Mouse (Mus musculus) c-Kit-positive CD71-negative TER-119-negative erythroid progenitor cells, embryonic 14.5 days (primary cell): ENCODE measurements at regions not wholly inside any gene's neighbourhood (a gene's known extent, or its start where the extent isn't known, plus 50 kb on each side); places are given as distances from the start of the nearest gene placed in this dataset.

Source experiments
- DNase-seq: peaks from one replicate; pipeline ENCODE4 v3.0.0-alpha.2; 2013; ENCODE audit warnings: low read depth

DNA sequence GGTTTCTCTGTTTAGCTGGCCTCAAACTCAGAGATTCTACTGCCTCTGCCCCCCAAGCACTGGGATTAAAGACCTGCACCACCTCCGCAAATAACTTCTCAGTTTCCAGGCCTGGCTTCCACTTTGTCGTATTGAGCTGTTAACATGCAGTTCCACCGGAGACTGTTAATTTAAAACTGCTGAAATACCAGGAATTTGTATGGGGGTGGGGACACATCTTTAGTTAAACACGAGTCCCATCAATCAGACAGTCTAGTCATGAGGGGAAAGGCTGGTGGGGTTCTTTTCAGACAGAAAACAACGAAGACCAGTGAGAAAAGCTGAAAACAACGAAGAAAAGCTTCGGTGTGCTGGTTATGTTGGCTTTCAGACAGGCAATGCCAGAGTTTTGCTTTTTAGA is 227.5 kb downstream of the Csl start:
- no peak for DNase-seq

DNA sequence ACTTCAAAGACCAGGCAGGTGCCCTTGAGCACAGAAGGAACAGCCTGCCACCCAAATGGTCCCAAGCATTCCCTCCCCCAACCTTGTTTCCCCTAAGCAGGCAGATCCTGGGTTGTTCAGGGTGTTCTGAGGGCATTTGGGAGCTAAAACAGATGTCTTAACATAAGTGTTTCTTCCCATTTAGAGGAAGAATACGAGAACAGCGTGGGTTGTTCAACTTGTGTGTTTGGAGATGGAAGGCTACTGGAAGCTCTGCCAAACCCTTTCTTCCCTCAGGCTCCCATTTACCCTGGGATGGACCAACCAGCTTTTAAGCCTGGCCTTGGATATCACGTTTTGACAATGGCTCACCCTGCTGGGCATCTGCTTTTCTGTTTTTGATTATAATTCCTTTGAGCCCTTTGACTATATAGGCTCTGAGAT is 226.8 kb downstream of the Csl start:
- DNase-seq, result no peak

- no peak for DNase-seq
These were observed 226.0 kb downstream of the Csl start for GRCm38 (mm10) chr10:99533468-99533867.

DNA sequence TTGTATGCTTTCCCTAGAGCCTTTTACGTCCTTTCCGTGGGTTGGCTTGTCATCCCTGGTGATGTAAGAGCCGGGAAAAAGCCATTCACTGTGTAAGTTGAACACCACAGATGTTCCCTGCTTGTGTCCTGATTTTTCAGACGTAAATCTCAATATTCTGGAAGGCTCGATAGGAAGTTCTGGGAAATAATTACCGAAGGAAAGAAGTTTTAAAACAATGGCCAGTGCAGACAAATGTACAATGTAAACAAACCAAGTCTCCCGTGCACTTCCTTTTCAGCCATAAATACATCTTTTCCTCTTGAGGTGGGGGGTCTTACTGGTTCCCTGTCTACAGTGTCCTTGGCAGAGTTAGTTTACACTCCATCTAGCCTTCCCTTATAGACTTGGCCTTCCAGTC is 225.2 kb downstream of the Csl start:
- no peak for DNase-seq

DNA sequence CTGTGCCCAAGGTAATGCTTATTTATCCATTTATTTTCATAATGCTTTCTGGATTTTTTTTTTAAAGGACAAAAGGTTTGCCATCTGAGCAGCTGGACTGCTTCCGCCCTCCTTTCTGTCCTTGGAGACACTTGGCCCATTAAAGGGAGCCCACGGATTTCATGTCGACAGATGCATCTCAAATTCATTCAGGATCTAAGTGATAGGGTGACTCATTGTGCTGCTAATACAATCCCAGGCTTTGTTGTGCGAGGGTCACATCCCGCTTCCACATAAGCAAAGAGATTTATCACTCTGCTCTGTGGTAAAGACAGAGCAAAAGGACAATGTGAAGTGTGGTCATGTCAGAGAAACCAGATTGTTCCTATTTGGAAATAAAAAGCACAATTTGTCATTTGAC is 220.8 kb downstream of the Csl start:
- no peak for DNase-seq

DNA sequence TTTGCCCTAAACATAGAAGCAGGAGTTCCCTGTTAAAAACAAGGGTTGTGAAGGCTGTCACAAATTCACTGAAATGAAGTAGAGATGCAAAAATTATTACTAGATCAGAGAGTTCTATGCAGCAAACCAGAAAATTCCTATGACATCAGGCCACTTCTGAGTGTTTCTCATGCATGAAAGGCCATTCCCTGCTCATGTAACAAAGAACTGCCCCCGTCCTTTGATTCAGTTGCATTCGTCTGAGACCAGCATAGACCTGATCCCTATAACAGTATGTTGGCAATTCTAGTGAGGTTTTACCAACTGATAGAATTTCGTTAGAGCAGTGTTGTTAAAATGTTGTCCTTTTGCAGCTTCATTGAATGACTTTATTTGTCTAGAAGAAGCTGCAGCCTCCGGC is 207.1 kb downstream of the Csl start:
- DNase-seq, result no peak

DNA sequence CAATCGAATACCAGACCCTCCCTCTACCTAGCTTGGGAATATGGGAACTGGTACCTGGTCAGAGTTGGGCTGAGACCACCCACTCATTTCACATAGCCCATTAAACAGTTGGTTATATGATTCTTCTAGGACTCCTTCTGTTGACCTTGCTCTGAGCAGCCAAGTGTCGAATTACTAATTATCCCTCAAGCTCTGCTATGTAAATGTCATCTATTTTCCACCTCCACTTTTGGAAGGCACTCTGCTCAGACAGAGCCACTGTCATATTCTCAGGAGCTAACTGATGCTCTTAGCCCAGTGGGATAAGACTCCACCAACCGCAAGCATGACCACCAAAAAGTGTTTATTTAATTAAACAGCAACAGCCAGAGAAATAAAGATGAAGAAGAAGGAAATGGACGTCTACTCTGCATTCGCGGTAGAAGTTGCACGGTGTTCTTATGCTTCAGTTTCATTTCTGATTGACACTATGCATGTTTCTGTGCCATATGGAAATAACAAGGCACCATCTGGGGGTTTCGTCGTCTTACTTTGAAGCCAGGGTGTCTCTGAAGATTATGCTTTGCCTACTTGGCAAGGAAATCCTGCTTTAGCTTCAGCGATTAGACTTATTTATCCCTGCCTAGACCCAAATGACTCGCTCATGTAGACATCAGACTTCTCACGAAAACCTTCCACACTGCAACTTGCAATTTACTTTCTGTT is 206.5 kb downstream of the Csl start:
- DNase-seq, result no peak

GRCm38 (mm10) chr10:99555021-99555420 is 204.4 kb downstream of the Csl start:
- no peak for DNase-seq

- DNase-seq, result no peak
These were observed 203.7 kb downstream of the Csl start for GRCm38 (mm10) chr10:99555658-99556352.

GRCm38 (mm10) chr10:99556353-99557036 is 203.0 kb downstream of the Csl start:
- DNase-seq, result no peak

DNA sequence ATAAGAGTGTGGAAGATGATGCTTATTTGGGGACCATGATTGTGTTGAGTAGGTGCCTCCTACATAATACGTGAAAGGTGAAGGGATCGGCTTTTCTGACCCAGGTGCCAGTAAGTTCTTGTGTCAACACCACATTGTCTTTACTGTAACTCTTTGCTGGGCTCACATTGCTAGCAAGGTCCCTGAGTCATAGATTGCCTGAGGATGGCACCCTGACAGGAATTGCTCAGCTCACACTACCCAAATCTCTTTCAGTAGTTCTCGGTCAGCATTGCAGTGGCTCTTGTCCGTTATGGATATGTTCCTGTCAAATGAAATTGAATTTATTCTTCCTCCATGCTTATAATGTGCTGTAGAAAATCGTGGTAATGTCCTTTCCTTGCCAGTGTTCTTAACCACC is 200.8 kb downstream of the Csl start:
- no peak for DNase-seq

DNA sequence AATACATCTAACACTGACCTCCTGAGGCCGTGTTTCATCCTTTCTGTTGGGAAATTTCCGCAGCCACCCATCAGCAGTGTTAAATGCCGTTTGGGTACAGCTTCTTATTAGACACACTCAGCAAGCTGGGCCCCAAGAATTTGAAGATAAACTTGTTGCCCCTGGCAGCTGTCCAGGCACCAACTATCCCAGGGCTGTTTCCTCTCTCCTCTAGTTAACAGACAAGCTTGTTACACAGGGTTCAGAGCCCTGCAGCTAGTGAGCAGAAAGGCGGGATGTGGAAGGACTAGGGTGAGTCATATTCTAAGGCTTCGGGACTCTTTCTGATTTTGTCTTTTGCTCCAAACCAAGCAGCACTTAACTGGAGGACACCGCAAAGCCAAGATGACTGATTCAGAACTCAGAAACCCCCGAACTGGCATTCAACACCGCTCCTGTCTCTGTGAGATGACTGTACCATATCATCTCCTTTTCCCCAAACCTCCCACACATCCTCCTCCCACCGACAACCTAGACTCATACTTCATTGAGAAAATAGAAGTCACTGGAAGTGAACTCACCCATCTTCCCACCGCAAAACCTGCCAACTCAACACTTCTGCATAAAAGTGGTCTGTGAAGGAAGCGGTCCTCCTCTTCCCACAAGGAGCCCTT is 198.2 kb downstream of the Csl start:
- no peak for DNase-seq

DNA sequence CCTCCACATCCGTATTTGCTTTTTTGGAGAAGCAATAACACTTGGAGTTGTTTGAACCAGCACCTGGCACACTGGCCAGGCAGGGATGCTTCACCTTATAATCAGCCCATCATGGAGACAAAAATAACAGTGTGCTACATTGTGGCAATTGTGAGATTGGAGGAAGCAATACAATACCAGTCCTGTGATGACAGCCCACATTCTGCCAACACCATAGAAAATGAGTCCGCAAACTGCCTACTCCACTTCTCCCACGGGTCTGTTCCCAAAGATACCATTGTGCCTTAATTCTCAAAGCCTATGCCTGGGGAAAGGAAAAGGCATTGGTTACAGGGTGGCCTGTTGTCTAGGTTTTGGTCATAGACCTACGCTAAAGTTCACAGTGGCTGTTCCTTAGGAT is 194.9 kb downstream of the Csl start:
- no peak for DNase-seq

DNA sequence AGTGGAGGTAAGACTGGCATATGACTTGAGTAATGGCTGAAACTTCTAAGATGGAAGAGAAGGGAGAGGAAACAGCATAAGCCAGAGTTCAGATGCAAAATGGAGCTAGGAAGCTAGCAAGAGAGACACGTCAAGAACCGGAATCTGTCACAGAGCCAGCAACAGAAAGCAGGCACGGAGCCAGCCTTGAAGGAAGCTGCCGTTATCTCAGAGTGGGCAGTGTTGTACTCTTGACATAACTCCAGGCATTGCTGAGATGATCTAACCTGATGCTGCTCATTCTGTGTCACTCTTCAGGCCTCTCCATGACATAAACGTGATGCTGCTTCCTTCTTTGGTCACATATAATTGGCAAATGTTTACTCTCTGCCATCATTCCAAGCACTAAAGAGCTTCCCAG is 191.0 kb downstream of the Csl start:
- no peak for DNase-seq

- no peak for DNase-seq
These were observed 189.3 kb downstream of the Csl start for GRCm38 (mm10) chr10:99570190-99570589.

GRCm38 (mm10) chr10:99573997-99574396 is 185.5 kb downstream of the Csl start:
- DNase-seq, result no peak

DNA sequence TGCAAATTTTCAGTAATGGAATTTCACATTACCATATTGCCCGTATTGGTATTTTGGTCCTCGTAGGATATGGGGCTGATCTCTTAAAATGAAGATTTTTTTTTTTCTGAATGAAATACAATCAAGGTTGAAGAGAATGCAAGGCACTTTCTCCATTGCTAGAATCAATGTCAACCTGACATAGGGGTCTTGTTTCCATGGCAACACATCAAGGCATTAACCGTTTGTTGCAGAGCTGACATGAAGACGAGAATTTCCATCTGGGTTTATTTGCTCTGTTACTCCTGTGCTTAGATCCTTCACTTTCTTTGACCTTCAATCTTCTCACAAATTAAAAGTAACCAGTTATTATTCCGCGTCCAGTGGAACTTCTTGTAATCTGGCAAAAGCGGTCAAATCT is 184.2 kb downstream of the Csl start:
- no peak for DNase-seq

GRCm38 (mm10) chr10:99576301-99576700 is 183.2 kb downstream of the Csl start:
- no peak for DNase-seq

DNA sequence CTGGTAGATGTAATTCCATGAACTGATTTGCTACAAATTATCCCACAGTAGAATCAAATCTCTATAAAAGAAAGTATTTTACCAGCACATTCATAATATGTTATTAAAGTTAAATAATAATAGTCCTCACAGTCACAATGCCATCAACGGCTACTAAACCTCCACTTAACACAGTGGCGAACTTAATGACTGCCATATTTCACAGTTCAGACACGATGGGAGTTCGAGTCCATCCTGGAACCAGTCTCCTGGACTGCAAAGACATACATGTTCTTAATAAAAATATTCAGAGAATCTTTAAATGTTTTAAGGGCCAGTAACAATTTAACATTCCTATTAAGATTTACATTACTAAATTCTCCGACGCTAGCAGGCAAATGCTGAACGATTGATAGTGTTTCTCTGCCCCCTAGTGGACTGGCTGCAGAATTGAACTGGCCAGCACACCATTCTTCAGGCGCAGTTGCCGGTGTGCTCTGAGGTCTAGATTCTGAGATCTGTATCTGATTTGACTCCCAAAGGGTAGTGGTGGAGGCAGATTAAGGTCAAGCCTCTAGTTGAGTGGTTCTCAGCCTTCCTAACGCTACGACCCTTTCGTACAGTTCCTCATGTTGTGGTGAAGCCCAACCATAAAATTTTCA is 182.3 kb downstream of the Csl start:
- DNase-seq, result peak; percentile 37

DNA sequence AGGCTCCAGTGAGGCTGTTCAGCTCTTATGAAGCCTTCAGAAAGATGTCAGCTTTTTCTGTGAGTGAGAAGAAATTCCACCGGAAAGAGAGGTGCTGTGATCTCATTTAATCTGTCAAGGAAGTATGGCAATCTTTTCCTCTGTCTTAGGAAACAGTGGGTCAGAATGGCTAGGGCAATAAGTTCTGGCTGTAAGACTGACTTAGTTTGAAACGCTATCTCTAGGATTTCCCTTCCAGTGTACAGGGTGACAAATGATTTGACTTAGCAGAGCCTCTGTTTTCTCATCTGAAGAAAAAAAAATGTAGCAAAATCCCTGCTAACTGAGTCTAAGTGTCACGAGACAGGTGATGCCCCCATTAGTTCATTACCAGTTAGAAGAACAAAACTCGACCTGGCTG is 181.1 kb downstream of the Csl start:
- DNase-seq, result no peak

GRCm38 (mm10) chr10:99580191-99580590 is 179.3 kb downstream of the Csl start:
- no peak for DNase-seq

GRCm38 (mm10) chr10:99581074-99581473 is 178.4 kb downstream of the Csl start:
- peak; percentile 48 for DNase-seq
